Mouse (Mus musculus): Measurements from ENCODE around the gene Mob2. TPM values are rescaled to one million over a fixed set of nuclear protein-coding genes. Genes with fewer than 3 reads are reported as not detected.
A peak's percentile ranks its signal among the peaks of the same experiment; 100 is the strongest.

Mob2 gene
- total and polyA plus RNA-seq, 3 experiments = 22.4 to 30.5 (median 27.3) TPM

GRCm38 (mm10) chr7:142071212-142071578, 10.3 kb upstream of the Mob2 start:
- no peaks in the 10 kb centered on the region for H3K79me2 ChIP-seq (replicated peaks; ENCODE audit: control insufficient read depth, extremely low read depth, insufficient read depth, poor library complexity, severe bottlenecking)
- in situ Hi-C loops (cut with MboI; ENCODE audit: low pct_ligation_motif_present, low pct_unique_long_range_greater_than_20kb, low sequenced_read_pairs) = no loop called here
- dilution Hi-C loops (cut with MboI; ENCODE audit: extremely low pct_ligation_motif_present, extremely low pct_unique_long_range_greater_than_20kb, low sequenced_read_pairs) = no loop called here
- H3K9ac ChIP-seq (ENCODE audit: insufficient read depth, low read depth) = no peak overlapping the region
- no peak for DNase-seq (ENCODE audit: extremely low read depth)
- H3K4me1 ChIP-seq (ENCODE audit: control insufficient read depth in 1 of 2, insufficient read depth in 2 of 2) = peaks cover 0 to 3% of the 10 kb centered on the region in 2 experiments; a peak in 1 of 4 replicates
- TF ChIP-seq E2F4 (IDR thresholded peaks at IDR 0.05; ENCODE audit: insufficient replicate concordance, low read depth, low read length) (no peak), SMC3 (IDR thresholded peaks at IDR 0.05; ENCODE audit: low read depth, low read length) (no peak)
- peaks cover 75% of the 10 kb centered on the region for H3K27me3 ChIP-seq (replicated peaks)
- H3K27ac ChIP-seq (ENCODE audit: insufficient read depth, low read depth) = no peak overlapping the region
- H3K4me2 ChIP-seq (ENCODE audit: insufficient read depth, low read depth, poor library complexity, severe bottlenecking) = no peak overlapping the region
- H3K4me3 ChIP-seq (replicated peaks in 1 of 3; ENCODE audit: low read depth in 2 of 3, low read length in 2 of 3, poor library complexity in 1 of 3) = no peak overlapping the region
- H3K9me3 ChIP-seq (replicated peaks; ENCODE audit: low read length) = no peaks in the 10 kb centered on the region
- no peaks in the 10 kb centered on the region for H3K36me3 ChIP-seq (replicated peaks in 1 of 2; ENCODE audit: control insufficient read depth in 1 of 2, insufficient read depth in 1 of 2, low read length in 1 of 2)

- Histone ChIP-seq H3K27me3 (replicated peaks) (peaks cover 75% of the 10 kb centered on the region), H3K9me3 (replicated peaks; ENCODE audit: low read length) (no peaks in the 10 kb centered on the region), H3K79me2 (replicated peaks; ENCODE audit: control insufficient read depth, extremely low read depth, insufficient read depth, poor library complexity, severe bottlenecking) (no peaks in the 10 kb centered on the region), H3K4me3 (replicated peaks in 1 of 3; ENCODE audit: low read depth in 2 of 3, low read length in 2 of 3, poor library complexity in 1 of 3) (no peak overlapping the region), H3K4me2 (ENCODE audit: insufficient read depth, low read depth, poor library complexity, severe bottlenecking) (no peak overlapping the region), H3K4me1 (ENCODE audit: control insufficient read depth in 1 of 2, insufficient read depth in 2 of 2) (peaks cover 0 to 3% of the 10 kb centered on the region in 2 experiments; a peak in 1 of 4 replicates), H3K9ac (ENCODE audit: insufficient read depth, low read depth) (no peak overlapping the region), H3K27ac (ENCODE audit: insufficient read depth, low read depth) (no peak overlapping the region), H3K36me3 (replicated peaks in 1 of 2; ENCODE audit: control insufficient read depth in 1 of 2, insufficient read depth in 1 of 2, low read length in 1 of 2) (no peaks in the 10 kb centered on the region)
- TF ChIP-seq SMC3 (IDR thresholded peaks at IDR 0.05; ENCODE audit: low read depth, low read length) (peak; percentile 89), JUND (conservative IDR thresholded peaks at IDR 0.05; ENCODE audit: low read depth, low read length) (no peak), RAD21 (IDR thresholded peaks at IDR 0.05; ENCODE audit: low read depth, low read length) (peak; percentile 83), CTCF (conservative IDR thresholded peaks at IDR 0.05 in 1 of 2, IDR thresholded peaks at IDR 0.05 in 1 of 2; ENCODE audit: low read depth in 2 of 2, low read length in 2 of 2) (peak; percentile 29 to 91), UBTF (IDR thresholded peaks at IDR 0.05; ENCODE audit: low read depth, low read length) (no peak)
- DNase-seq (ENCODE audit: extremely low read depth) = peak; percentile 38
- dilution Hi-C loops (cut with MboI; ENCODE audit: extremely low pct_ligation_motif_present, extremely low pct_unique_long_range_greater_than_20kb, low sequenced_read_pairs) (no loop called here), in situ Hi-C loops (cut with MboI; ENCODE audit: low pct_ligation_motif_present, low pct_unique_long_range_greater_than_20kb, low sequenced_read_pairs) (no loop called here)
These were observed 9.8 kb upstream of the Mob2 start for GRCm38 (mm10) chr7:142070458-142071211.

- Histone ChIP-seq H3K79me2 (replicated peaks; ENCODE audit: control insufficient read depth, extremely low read depth, insufficient read depth, poor library complexity, severe bottlenecking) (no peaks in the 10 kb centered on the region), H3K4me1 (ENCODE audit: control insufficient read depth in 1 of 2, insufficient read depth in 2 of 2) (no peaks in the 10 kb centered on the region; a peak in 1 of 4 replicates), H3K9me3 (replicated peaks; ENCODE audit: low read length) (no peaks in the 10 kb centered on the region), H3K27me3 (replicated peaks) (peaks cover 73% of the 10 kb centered on the region), H3K27ac (ENCODE audit: insufficient read depth, low read depth) (no peak overlapping the region), H3K36me3 (replicated peaks in 1 of 2; ENCODE audit: control insufficient read depth in 1 of 2, insufficient read depth in 1 of 2, low read length in 1 of 2) (no peaks in the 10 kb centered on the region), H3K4me3 (replicated peaks in 1 of 3; ENCODE audit: low read depth in 2 of 3, low read length in 2 of 3, poor library complexity in 1 of 3) (no peak overlapping the region), H3K9ac (ENCODE audit: insufficient read depth, low read depth) (no peak overlapping the region), H3K4me2 (ENCODE audit: insufficient read depth, low read depth, poor library complexity, severe bottlenecking) (no peak overlapping the region)
- no peak for TF ChIP-seq RAD21 (IDR thresholded peaks at IDR 0.05; ENCODE audit: low read depth, low read length)
- no peak for TF ChIP-seq E2F4 (IDR thresholded peaks at IDR 0.05; ENCODE audit: insufficient replicate concordance, low read depth, low read length)
- TF ChIP-seq NRF1 (IDR thresholded peaks at IDR 0.05; ENCODE audit: low read depth, low read length) = no peak
- TF ChIP-seq PAX5 (IDR thresholded peaks at IDR 0.05; ENCODE audit: low read length) = no peak
- no peak for TF ChIP-seq ELF1 (IDR thresholded peaks at IDR 0.05; ENCODE audit: low read depth, low read length)
- TF ChIP-seq TCF12 (IDR thresholded peaks at IDR 0.05; ENCODE audit: low read depth, low read length) = no peak
- TF ChIP-seq HCFC1 (IDR thresholded peaks at IDR 0.05; ENCODE audit: low read depth, low read length) = no peak
- no peak for TF ChIP-seq BHLHE40 (IDR thresholded peaks at IDR 0.05; ENCODE audit: low read depth, low read length)
- no peak for TF ChIP-seq MAFK (IDR thresholded peaks at IDR 0.05; ENCODE audit: insufficient replicate concordance, low read length)
- TF ChIP-seq RCOR1 (conservative IDR thresholded peaks at IDR 0.05; ENCODE audit: low read depth, low read length) = no peak
- TF ChIP-seq POLR2AphosphoS2 (IDR thresholded peaks at IDR 0.05; ENCODE audit: low read depth, low read length) = no peak
- no peak for TF ChIP-seq IRF4 (IDR thresholded peaks at IDR 0.05; ENCODE audit: low read depth, low read length)
- no peak for TF ChIP-seq USF2 (conservative IDR thresholded peaks at IDR 0.05; ENCODE audit: low read depth, low read length)
- dilution Hi-C loops (cut with MboI; ENCODE audit: extremely low pct_ligation_motif_present, extremely low pct_unique_long_range_greater_than_20kb, low sequenced_read_pairs) (no loop called here), in situ Hi-C loops (cut with MboI; ENCODE audit: low pct_ligation_motif_present, low pct_unique_long_range_greater_than_20kb, low sequenced_read_pairs) (loop anchor here (5.0 kb wide), 1 partner anchor 44 kb away; no protein-coding TSS in a partner anchor)
- no peak for DNase-seq (ENCODE audit: extremely low read depth)
These were observed 7.6 kb upstream of the Mob2 start for GRCm38 (mm10) chr7:142068429-142068828.
